Mouse (Mus musculus) testis, adult 2 months (tissue): ENCODE results near the gene Cyp1b1.

ENCODE experiments used
- CTCF ChIP-seq: fragments of 200-500 bp; IDR thresholded peaks from 2 replicates; pipeline ENCODE4 v1.5.1; 2012; ENCODE audit warnings: low read depth, mild to moderate bottlenecking, inconsistent platforms, low read length, moderate library complexity; ENCODE audit not compliant: control insufficient read depth, insufficient read depth, insufficient replicate concordance
- POLR2A ChIP-seq: fragments of 200-500 bp; IDR thresholded peaks from 2 replicates; pipeline ENCODE4 v1.6.1; 2012; ENCODE audit warnings: low read depth, mild to moderate bottlenecking, inconsistent platforms, low read length, moderate library complexity; ENCODE audit not compliant: control insufficient read depth

GRCm38 (mm10) chr17:79695106-79695505 lies 19.8 kb downstream of the Cyp1b1 start:
- TF ChIP-seq CTCF (no peak), POLR2A (no peak)
